Mouse (Mus musculus): ENCODE data around the gene Znrd1.

DNA sequence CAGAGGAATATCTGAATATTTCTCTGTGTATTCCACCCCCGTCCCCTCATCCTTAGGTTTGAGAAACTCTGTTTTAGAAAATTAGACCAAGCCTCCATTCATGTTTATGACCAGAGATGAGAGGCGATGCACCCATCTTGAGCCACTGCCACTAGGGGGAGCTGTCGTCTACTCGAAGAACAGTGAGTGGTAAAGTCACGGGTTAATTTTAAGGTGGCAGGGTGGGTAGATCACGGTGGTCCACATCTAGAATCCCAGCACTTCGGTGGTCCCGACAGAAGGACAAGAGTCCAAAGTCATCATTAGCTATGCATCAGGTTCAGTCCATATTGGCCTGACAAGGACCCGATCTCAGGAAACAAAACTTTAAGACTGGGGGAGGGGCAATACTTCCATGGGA lies 43.3 kb downstream of the Znrd1 start:
- TF ChIP-seq CTCF (IDR thresholded peaks at IDR 0.05; ENCODE audit: low read depth, low read length) (peak; percentile 77), POLR2A (IDR thresholded peaks at IDR 0.05; ENCODE audit: extremely low read depth, insufficient read depth, low read length) (no peak)
